Mouse (Mus musculus): ENCODE measurements at regions not wholly inside any gene's neighbourhood (a gene's known extent, or its start where the extent isn't known, plus 50 kb on each side); places are given as distances from the start of the nearest gene placed in this dataset.

- H3K79me2 ChIP-seq (ENCODE audit: control insufficient read depth, insufficient read depth, low read length, poor library complexity) = no peaks in the 10 kb centered on the region
- no peak for DNase-seq (ENCODE audit: low read depth, low spot score)
- no peaks in the 10 kb centered on the region for H3K9me3 ChIP-seq (replicated peaks; ENCODE audit: insufficient read depth, low read length)
- H3K4me1 ChIP-seq (ENCODE audit: control insufficient read depth in 1 of 2, insufficient read depth in 2 of 2, low read length in 2 of 2) = no peaks in the 10 kb centered on the region
- H3K9ac ChIP-seq (ENCODE audit: control insufficient read depth, low read depth, low read length, poor library complexity, severe bottlenecking) = no peak overlapping the region
- no peaks in the 10 kb centered on the region for H3K27me3 ChIP-seq (ENCODE audit: control insufficient read depth in 1 of 2, insufficient read depth in 2 of 2, low read length in 2 of 2)
- no peaks in the 10 kb centered on the region for H3K36me3 ChIP-seq (ENCODE audit: control insufficient read depth in 1 of 2, insufficient read depth in 2 of 2, low read length in 2 of 2)
- H3K4me3 ChIP-seq (ENCODE audit: control insufficient read depth in 1 of 2, insufficient read depth in 1 of 2, low read depth in 2 of 2, low read length in 2 of 2) = no peak overlapping the region
- TF ChIP-seq NRF1 (IDR thresholded peaks at IDR 0.05; ENCODE audit: insufficient read depth, low read depth, low read length, poor library complexity, severe bottlenecking) = no peak
- TF ChIP-seq CTCF (IDR thresholded peaks at IDR 0.05 in 2 of 3, conservative IDR thresholded peaks at IDR 0.05 in 1 of 3; ENCODE audit: control insufficient read depth in 1 of 3, insufficient read depth in 1 of 3, low read depth in 2 of 3, low read length in 3 of 3, poor library complexity in 1 of 3, severe bottlenecking in 1 of 3) = no peak
- TF ChIP-seq CHD2 (IDR thresholded peaks at IDR 0.05; ENCODE audit: low read length) = no peak
- no peak for TF ChIP-seq GATA1 (IDR thresholded peaks at IDR 0.05; ENCODE audit: low read depth, low read length)
- TF ChIP-seq TAL1 (IDR thresholded peaks at IDR 0.05; ENCODE audit: low read length) = no peak
- TF ChIP-seq ZC3H11A (IDR thresholded peaks at IDR 0.05; ENCODE audit: low read depth, low read length) = no peak
- no peak for TF ChIP-seq USF2 (IDR thresholded peaks at IDR 0.05; ENCODE audit: borderline replicate concordance in 1 of 2, insufficient read depth in 1 of 2, low read depth in 1 of 2, low read length in 2 of 2)
- TF ChIP-seq POLR2A (IDR thresholded peaks at IDR 0.05; ENCODE audit: control insufficient read depth in 1 of 2, insufficient read depth in 1 of 2, low read depth in 1 of 2, low read length in 2 of 2, poor library complexity in 1 of 2) = no peak
- no peak for TF ChIP-seq HCFC1 (IDR thresholded peaks at IDR 0.05; ENCODE audit: low read depth, low read length)
- TF ChIP-seq MEF2A (IDR thresholded peaks at IDR 0.05; ENCODE audit: extremely low read depth, insufficient replicate concordance, low read depth, low read length, poor library complexity, severe bottlenecking) = no peak
- TF ChIP-seq JUND (IDR thresholded peaks at IDR 0.05; ENCODE audit: low read depth, low read length) = no peak
- no peak for TF ChIP-seq USF1 (IDR thresholded peaks at IDR 0.05; ENCODE audit: low read depth, low read length)
- no peak for TF ChIP-seq ZMIZ1 (IDR thresholded peaks at IDR 0.05; ENCODE audit: low read depth, low read length)
- TF ChIP-seq BHLHE40 (IDR thresholded peaks at IDR 0.05; ENCODE audit: borderline replicate concordance, low read depth, low read length) = no peak
- no peak for TF ChIP-seq UBTF (IDR thresholded peaks at IDR 0.05; ENCODE audit: borderline replicate concordance, insufficient read depth, low read depth, low read length)
- no peak for TF ChIP-seq NELFE (IDR thresholded peaks at IDR 0.05; ENCODE audit: low read depth, low read length)
- no peak for TF ChIP-seq E2F4 (IDR thresholded peaks at IDR 0.05; ENCODE audit: borderline replicate concordance, low read depth, low read length)
- TF ChIP-seq ZKSCAN1 (IDR thresholded peaks at IDR 0.05; ENCODE audit: low read depth, low read length) = no peak
- no peak overlapping the region for H3K27ac ChIP-seq (ENCODE audit: control insufficient read depth, low read depth, low read length)
Measured at GRCm38 (mm10) chr12:106177302-106177701, 167.3 kb downstream of the Vrk1 start.

DNA sequence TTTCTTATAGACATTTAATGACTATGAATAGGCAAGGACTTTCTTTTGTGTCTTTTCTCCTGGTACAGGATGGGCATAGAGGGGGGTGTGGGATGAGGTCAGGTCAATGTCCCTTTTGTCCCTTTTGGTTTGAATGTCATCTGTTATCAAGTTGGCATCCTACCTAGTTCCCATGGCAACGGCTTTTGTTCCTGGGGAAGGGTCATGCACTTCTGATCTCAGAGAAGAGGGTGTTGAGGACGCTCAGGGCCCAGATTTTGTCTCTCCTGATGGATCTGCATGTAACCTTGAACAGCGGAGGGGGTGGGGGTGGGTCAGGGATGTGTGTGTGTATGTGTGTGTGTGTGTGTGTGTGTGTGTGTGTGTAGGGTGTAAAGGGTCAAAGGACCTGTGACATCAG, 167.8 kb downstream of the Vrk1 start:
- TF ChIP-seq CHD2 (IDR thresholded peaks at IDR 0.05; ENCODE audit: low read length) = no peak
- H3K9me3 ChIP-seq (replicated peaks; ENCODE audit: insufficient read depth, low read length) = no peaks in the 10 kb centered on the region
- no peaks in the 10 kb centered on the region for H3K79me2 ChIP-seq (ENCODE audit: control insufficient read depth, insufficient read depth, low read length, poor library complexity)
- H3K4me3 ChIP-seq (ENCODE audit: control insufficient read depth in 1 of 2, insufficient read depth in 1 of 2, low read depth in 2 of 2, low read length in 2 of 2) = no peak overlapping the region
- no peak overlapping the region for H3K9ac ChIP-seq (ENCODE audit: control insufficient read depth, low read depth, low read length, poor library complexity, severe bottlenecking)
- H3K4me1 ChIP-seq (ENCODE audit: control insufficient read depth in 1 of 2, insufficient read depth in 2 of 2, low read length in 2 of 2) = no peaks in the 10 kb centered on the region
- H3K27ac ChIP-seq (ENCODE audit: control insufficient read depth, low read depth, low read length) = no peak overlapping the region
- H3K27me3 ChIP-seq (ENCODE audit: control insufficient read depth in 1 of 2, insufficient read depth in 2 of 2, low read length in 2 of 2) = no peaks in the 10 kb centered on the region
- H3K36me3 ChIP-seq (ENCODE audit: control insufficient read depth in 1 of 2, insufficient read depth in 2 of 2, low read length in 2 of 2) = no peaks in the 10 kb centered on the region
- no peak for DNase-seq (ENCODE audit: low read depth, low spot score)
